In the genomic region with DNA sequence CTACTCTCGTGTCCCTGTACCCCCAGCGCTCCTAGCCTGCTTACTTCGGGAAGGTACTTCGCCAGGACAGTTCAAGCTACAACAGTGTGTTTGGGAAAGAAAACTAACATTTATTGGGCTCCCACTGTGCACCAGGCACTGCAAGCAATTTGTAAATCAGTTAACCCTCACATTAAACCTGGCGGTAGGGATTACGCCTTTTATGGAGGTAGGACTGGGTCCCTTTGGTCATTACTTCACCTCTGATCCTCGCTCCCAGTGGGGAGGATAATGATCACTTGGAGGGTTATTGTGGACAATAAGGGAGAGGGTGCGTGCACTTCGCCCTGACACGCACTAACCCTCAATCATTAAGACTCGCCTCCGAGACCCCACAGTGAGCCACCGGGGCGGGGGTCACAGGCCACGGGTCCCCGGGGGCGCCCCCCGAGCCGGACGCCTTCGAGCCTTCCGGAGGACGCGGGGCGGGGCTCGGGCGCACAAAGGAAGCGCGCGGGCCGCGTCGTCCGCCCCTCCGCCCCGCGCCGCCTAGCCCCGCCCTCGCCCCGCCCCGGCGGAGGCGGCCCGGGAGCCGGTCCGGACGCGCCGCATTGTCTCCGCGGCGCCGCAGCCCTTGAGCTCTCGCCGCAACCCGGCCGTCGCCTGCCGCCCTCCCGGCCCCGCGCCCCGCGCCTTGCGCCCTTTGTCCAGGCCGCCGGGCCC, we compare ENCODE assay signal across 7 mouse cellular contexts. TPM values are rescaled to one million over a fixed set of nuclear protein-coding genes. Genes with fewer than 3 reads are reported as not detected.
DNase-seq lines count a peak whose midpoint lies in the region; ATAC-seq and TF ChIP-seq lines count a peak whose summit lies in the region.

No protein-coding gene starts in this region.

- 0 out of 2 replicates have a peak, but pooled peaks have one; percentile 53 for TF ChIP-seq POLR2A in cortical plate, adult 2 months (IDR thresholded peaks at IDR 0.05; ENCODE audit: extremely low read depth, insufficient read depth, low read length)
- TF ChIP-seq POLR2A in small intestine, adult 2 months (IDR thresholded peaks at IDR 0.05; ENCODE audit: low read depth, low read length): peak; percentile 82

- H3K4me2 ChIP-seq in intestine, embryonic 14.5 days (ENCODE audit: low read length): peak overlapping the region; percentile 89

- peak overlapping the region; percentile 69 for H3K4me3 ChIP-seq in cortical plate, adult 2 months (ENCODE audit: insufficient read depth, low read length)
- H3K4me3 ChIP-seq in intestine, embryonic 14.5 days (ENCODE audit: low read depth, low read length): peak overlapping the region; percentile 79
- peak overlapping the region; percentile 94 for H3K4me3 ChIP-seq in midbrain, embryonic 10.5 days
- H3K4me3 ChIP-seq in small intestine, adult 2 months (ENCODE audit: low read depth, low read length): peak overlapping the region; percentile 70

- peak; percentile 69 for DNase-seq in adipocyte (ENCODE audit: low spot score)
- DNase-seq in gastrocnemius, postnatal 25 days: peak; percentile 84
- peak; percentile 76 for DNase-seq in intestine, embryonic 14.5 days (ENCODE audit: low spot score)
- DNase-seq in left cerebral cortex, postnatal 4 days: peak; percentile 84
- peak; percentile 78 for DNase-seq in midbrain, embryonic 10.5 days (ENCODE audit: low spot score)

- H3K27me3 ChIP-seq in intestine, embryonic 14.5 days (replicated peaks; ENCODE audit: control insufficient read depth, insufficient read depth, low read length): no peaks in the 10 kb centered on the region
- peaks cover 35% of the 10 kb centered on the region for H3K27me3 ChIP-seq in midbrain, embryonic 10.5 days (ENCODE audit: low read depth, poor library complexity, severe bottlenecking)
- no peaks in the 10 kb centered on the region for H3K27me3 ChIP-seq in small intestine, adult 2 months (ENCODE audit: control insufficient read depth, insufficient read depth, low read length)

- H3K9ac ChIP-seq in intestine, embryonic 14.5 days (ENCODE audit: low read length): peak overlapping the region; percentile 99

- no peaks in the 10 kb centered on the region for H3K9me3 ChIP-seq in intestine, embryonic 14.5 days (ENCODE audit: control insufficient read depth, low read length)
- H3K9me3 ChIP-seq in midbrain, embryonic 10.5 days (replicated peaks): no peaks in the 10 kb centered on the region

- peak; percentile 92 for ATAC-seq in intestine, embryonic 14.5 days (replicated peaks; ENCODE audit: low FRiP score, low TSS enrichment, low read depth)

- peaks cover 13% of the 10 kb centered on the region for H3K4me1 ChIP-seq in cortical plate, adult 2 months (ENCODE audit: control insufficient read depth, insufficient read depth, low read length)
- peaks cover 42% of the 10 kb centered on the region for H3K4me1 ChIP-seq in intestine, embryonic 14.5 days (replicated peaks; ENCODE audit: control insufficient read depth, insufficient read depth, low read length)
- H3K4me1 ChIP-seq in midbrain, embryonic 10.5 days: peaks cover 89% of the 10 kb centered on the region
- peaks cover 5% of the 10 kb centered on the region for H3K4me1 ChIP-seq in small intestine, adult 2 months (ENCODE audit: control insufficient read depth, insufficient read depth, insufficient read length, low read length)

- intact Hi-C loops in left cerebral cortex, postnatal 4 days (cut with DNase I): no loop called here

- peak overlapping the region; percentile 95 for H3K27ac ChIP-seq in cortical plate, adult 2 months (ENCODE audit: insufficient read depth, low read length)
- H3K27ac ChIP-seq in intestine, embryonic 14.5 days (ENCODE audit: low read depth): peak overlapping the region; percentile 87
- peak overlapping the region; percentile 99 for H3K27ac ChIP-seq in midbrain, embryonic 10.5 days (replicated peaks)
- peak overlapping the region; percentile 89 for H3K27ac ChIP-seq in small intestine, adult 2 months (ENCODE audit: insufficient read depth, low read depth, low read length)

- H3K36me3 ChIP-seq in intestine, embryonic 14.5 days (ENCODE audit: control insufficient read depth, insufficient read depth, low read length): peaks cover 15% of the 10 kb centered on the region
- peaks cover 32% of the 10 kb centered on the region for H3K36me3 ChIP-seq in midbrain, embryonic 10.5 days
- H3K36me3 ChIP-seq in small intestine, adult 2 months (ENCODE audit: control insufficient read depth, insufficient read depth, low read length): peaks cover 2% of the 10 kb centered on the region; the same call in 1 of the 2 replicates

- 3% methylated on average over 55 of the region's 68 CpGs for WGBS in intestine, embryonic 14.5 days
- WGBS in midbrain, embryonic 10.5 days: 3% methylated on average over 62 of the region's 68 CpGs
- WGBS in small intestine, adult 2 months: 3% methylated on average over 68 of the region's 68 CpGs

- TF ChIP-seq CTCF in cortical plate, adult 2 months (IDR thresholded peaks at IDR 0.05; ENCODE audit: extremely low read depth, insufficient read depth, low read length): no peak
- no peak for TF ChIP-seq CTCF in small intestine, adult 2 months (IDR thresholded peaks at IDR 0.05; ENCODE audit: extremely low read depth, insufficient read length, insufficient replicate concordance, low read depth, low read length)

RNA-seq across cellular contexts. Expression of gene A3galt2, which starts 28.0 kb away (rescaled TPM):
- polyA plus RNA-seq in cortical plate, adult 2 months (2012; rRNA removed): 0.21 and 0.35 TPM in 2 replicates
- total RNA-seq in gastrocnemius, postnatal 25 days (2021): under 1 TPM in 1 of 2 experiments, not detected in 1; 0.13 TPM
- 0.16 and 0.35 TPM in 2 replicates for polyA plus RNA-seq in intestine, embryonic 14.5 days (2014; fragmentation: Nextera tagmentation; extraction: Ambion mirVana)
- total RNA-seq in left cerebral cortex, postnatal 4 days (2021): 1 to 10 TPM; 1.1 to 1.3 TPM
- 0.10 and 0.24 TPM in 2 replicates for polyA plus RNA-seq in midbrain, embryonic 10.5 days (2016; fragmentation: Nextera tagmentation; extraction: Ambion mirVana)
- 0.11 and 0.32 TPM in 2 replicates for polyA plus RNA-seq in small intestine, adult 2 months (2012; rRNA removed)

Comparison
In these comparisons a context has a peak if more than half of its experiments do, and no peak if none do; other contexts are left out.
1. Peak in every context shown above with its lines: DNase-seq, ATAC-seq, H3K4me3 ChIP-seq and H3K27ac ChIP-seq.